9 mouse cellular contexts compared by ENCODE assay signal in the genomic region with DNA sequence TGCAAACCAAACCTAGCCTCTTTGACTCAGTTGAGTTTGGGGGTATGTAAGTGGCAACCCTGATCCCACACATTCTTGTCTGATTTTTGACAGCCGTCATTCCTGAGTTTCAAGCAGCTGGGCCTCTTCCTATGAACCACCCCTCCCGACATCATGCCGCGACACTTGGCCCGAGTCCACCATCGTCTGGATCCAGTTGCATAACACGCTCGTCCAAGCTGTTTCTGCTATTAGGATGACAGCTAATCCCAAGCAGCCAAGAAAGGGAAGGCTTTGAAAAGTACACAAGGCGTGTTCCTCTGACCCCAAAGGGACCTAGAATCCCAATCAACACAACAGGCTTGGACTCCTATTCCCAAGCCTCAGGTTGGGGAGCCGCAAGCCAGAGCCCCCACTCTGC. TPM values are rescaled to one million over a fixed set of nuclear protein-coding genes. Genes with fewer than 3 reads are reported as not detected.
A peak's percentile ranks its signal among the peaks of the same experiment; 100 is the strongest.
DNase-seq lines count a peak whose midpoint lies in the region; ATAC-seq lines count a peak whose summit lies in the region.
"Had no signal": no experiment of that assay in that cellular context is flagged by ENCODE, and none has a peak within 500 bp of the region (broad histone marks: within the 10 kb centered on the region; RNA-seq: fewer than 3 reads in every experiment).

No protein-coding gene starts in this region.

- intact Hi-C loops in left cerebral cortex, postnatal 4 days (cut with DNase I), result no loop called here
- intact Hi-C loops in left cerebral cortex, postnatal 25 days (cut with DNase I), result no loop called here

- peak; percentile 81 for DNase-seq in left cerebral cortex, postnatal 4 days
- DNase-seq in left cerebral cortex, postnatal 25 days (ENCODE audit: low spot score in 2 of 2), result no peak
- DNase-seq: liver, embryonic 13.5 days had no signal

- no peaks in the 10 kb centered on the region for H3K36me3 ChIP-seq in embryonic facial prominence, embryonic 15.5 days
- peaks cover 40% of the 10 kb centered on the region for H3K36me3 ChIP-seq in heart, embryonic 15.5 days
- peaks cover 35% of the 10 kb centered on the region for H3K36me3 ChIP-seq in lung, embryonic 15.5 days
- no peaks in the 10 kb centered on the region for H3K36me3 ChIP-seq in forebrain, embryonic 15.5 days
- H3K36me3 ChIP-seq: liver, embryonic 13.5 days had no signal

- H3K4me1 ChIP-seq in embryonic facial prominence, embryonic 15.5 days, result peaks cover 58% of the 10 kb centered on the region
- peaks cover 77% of the 10 kb centered on the region for H3K4me1 ChIP-seq in heart, embryonic 15.5 days (replicated peaks)
- H3K4me1 ChIP-seq in lung, embryonic 15.5 days, result peaks cover 90% of the 10 kb centered on the region
- H3K4me1 ChIP-seq in forebrain, embryonic 15.5 days, result peaks cover 6% of the 10 kb centered on the region; the same call in 1 of the 2 replicates

- peak overlapping the region; percentile 79 for H3K27ac ChIP-seq in embryonic facial prominence, embryonic 15.5 days (replicated peaks)
- H3K27ac ChIP-seq in heart, embryonic 15.5 days, result peak overlapping the region; percentile 89
- H3K27ac ChIP-seq in lung, embryonic 15.5 days, result peak overlapping the region; percentile 89
- H3K27ac ChIP-seq in forebrain, embryonic 15.5 days (replicated peaks), result no peak overlapping the region
- H3K27ac ChIP-seq: liver, embryonic 13.5 days had no signal

- no peaks in the 10 kb centered on the region for H3K27me3 ChIP-seq in embryonic facial prominence, embryonic 15.5 days
- no peaks in the 10 kb centered on the region for H3K27me3 ChIP-seq in heart, embryonic 15.5 days
- no peaks in the 10 kb centered on the region for H3K27me3 ChIP-seq in lung, embryonic 15.5 days
- no peaks in the 10 kb centered on the region for H3K27me3 ChIP-seq in forebrain, embryonic 15.5 days
- H3K27me3 ChIP-seq: liver, embryonic 13.5 days had no signal

- 27% methylated on average over 10 of the region's 10 CpGs for WGBS in embryonic facial prominence, embryonic 15.5 days
- 23% methylated on average over 10 of the region's 10 CpGs for WGBS in heart, embryonic 15.5 days
- 30% methylated on average over 10 of the region's 10 CpGs for WGBS in lung, embryonic 15.5 days
- WGBS in forebrain, embryonic 15.5 days, result 72% methylated on average over 10 of the region's 10 CpGs

- no peaks in the 10 kb centered on the region for H3K9me3 ChIP-seq in embryonic facial prominence, embryonic 15.5 days (replicated peaks)
- H3K9me3 ChIP-seq in heart, embryonic 15.5 days (replicated peaks), result no peaks in the 10 kb centered on the region
- no peaks in the 10 kb centered on the region for H3K9me3 ChIP-seq in lung, embryonic 15.5 days
- no peaks in the 10 kb centered on the region for H3K9me3 ChIP-seq in forebrain, embryonic 15.5 days
- H3K9me3 ChIP-seq: liver, embryonic 13.5 days had no signal

- no peak for ATAC-seq in embryonic facial prominence, embryonic 15.5 days (ENCODE audit: insufficient number of reproducible peaks, low FRiP score, low TSS enrichment, low read depth)
- ATAC-seq in heart, embryonic 15.5 days (replicated peaks; ENCODE audit: insufficient number of reproducible peaks, insufficient read depth, low FRiP score, low read depth), result peak; percentile 45
- ATAC-seq in lung, embryonic 15.5 days (ENCODE audit: borderline replicate concordance, extremely low read depth, low FRiP score, low TSS enrichment), result peak; percentile 77
- no peak for ATAC-seq in forebrain, embryonic 15.5 days (replicated peaks)
- no peak for ATAC-seq in CD4-positive, CD25-positive, alpha-beta regulatory T cell, adult 4 months
- no peak for ATAC-seq in megakaryocyte, adult 5-6 weeks (ENCODE audit: poor library complexity, severe bottlenecking)

- H3K4me3 ChIP-seq in embryonic facial prominence, embryonic 15.5 days (replicated peaks), result no peak overlapping the region
- no peak overlapping the region for H3K4me3 ChIP-seq in heart, embryonic 15.5 days
- H3K4me3 ChIP-seq in lung, embryonic 15.5 days, result no peak overlapping the region
- H3K4me3 ChIP-seq in forebrain, embryonic 15.5 days, result no peak overlapping the region
- H3K4me3 ChIP-seq: liver, embryonic 13.5 days had no signal

- no peak overlapping the region for H3K4me2 ChIP-seq in embryonic facial prominence, embryonic 15.5 days (replicated peaks)
- H3K4me2 ChIP-seq in heart, embryonic 15.5 days, result peak overlapping the region; percentile 47
- H3K4me2 ChIP-seq in lung, embryonic 15.5 days, result peak overlapping the region; percentile 21; the same call in 1 of the 2 replicates
- no peak overlapping the region for H3K4me2 ChIP-seq in forebrain, embryonic 15.5 days (replicated peaks)
- H3K4me2 ChIP-seq: liver, embryonic 13.5 days had no signal

- no peak overlapping the region for H3K9ac ChIP-seq in embryonic facial prominence, embryonic 15.5 days
- no peak overlapping the region for H3K9ac ChIP-seq in heart, embryonic 15.5 days
- H3K9ac ChIP-seq in lung, embryonic 15.5 days, result no peak overlapping the region
- H3K9ac ChIP-seq in forebrain, embryonic 15.5 days (replicated peaks), result no peak overlapping the region
- H3K9ac ChIP-seq: liver, embryonic 13.5 days had no signal

RNA-seq across cellular contexts. Expression of gene Smtnl2, which starts 14.4 kb away (rescaled TPM):
- 1 to 10 TPM; 9.6 to 9.9 TPM for total RNA-seq in left cerebral cortex, postnatal 4 days (2021)
- total RNA-seq in left cerebral cortex, postnatal 25 days (2021), result 1 to 10 TPM in 1 of 2 experiments, under 1 TPM in 1; 0.96 to 1.4 TPM
- 58.8 and 64.3 TPM in 2 replicates for polyA plus RNA-seq in embryonic facial prominence, embryonic 15.5 days (2015; fragmentation: Nextera tagmentation; extraction: Ambion mirVana)
- polyA plus RNA-seq in heart, embryonic 15.5 days (2015; fragmentation: Nextera tagmentation; extraction: Ambion mirVana), result 114 and 133 TPM in 2 replicates
- polyA plus RNA-seq in lung, embryonic 15.5 days (2015; fragmentation: Nextera tagmentation; extraction: Ambion mirVana), result 156 and 158 TPM in 2 replicates
- 5.3 and 5.4 TPM in 2 replicates for polyA plus RNA-seq in forebrain, embryonic 15.5 days (2015; fragmentation: Nextera tagmentation; extraction: Ambion mirVana)
- under 1 TPM in 1 of 2 experiments, not detected in 1; 0.23 TPM for polyA plus RNA-seq in CD4-positive, CD25-positive, alpha-beta regulatory T cell, adult 4 months (2017; shearing (Covaris generic))
- not detected in 2 replicates for total RNA-seq in megakaryocyte, adult 5-6 weeks (2015)
- total RNA-seq in megakaryocyte, adult 5-6 weeks (2017), result not detected in 2 replicates

RNA-seq across cellular contexts. Expression of gene Tekt1, which starts 34.8 kb away (rescaled TPM):
- 1 to 10 TPM; 1.6 to 2.1 TPM for total RNA-seq in left cerebral cortex, postnatal 4 days (2021)
- 1 to 10 TPM; 2.1 to 2.6 TPM for total RNA-seq in left cerebral cortex, postnatal 25 days (2021)
- polyA plus RNA-seq in embryonic facial prominence, embryonic 15.5 days (2015; fragmentation: Nextera tagmentation; extraction: Ambion mirVana), result 20.6 and 40.5 TPM in 2 replicates
- polyA plus RNA-seq in heart, embryonic 15.5 days (2015; fragmentation: Nextera tagmentation; extraction: Ambion mirVana), result 0.72 and 1.1 TPM in 2 replicates
- polyA plus RNA-seq in lung, embryonic 15.5 days (2015; fragmentation: Nextera tagmentation; extraction: Ambion mirVana), result 11.4 and 11.8 TPM in 2 replicates
- polyA plus RNA-seq in forebrain, embryonic 15.5 days (2015; fragmentation: Nextera tagmentation; extraction: Ambion mirVana), result 6.2 and 10.9 TPM in 2 replicates
- polyA plus RNA-seq in CD4-positive, CD25-positive, alpha-beta regulatory T cell, adult 4 months (2017; shearing (Covaris generic)), result not detected
- not detected in 2 replicates for total RNA-seq in megakaryocyte, adult 5-6 weeks (2015)
- total RNA-seq in megakaryocyte, adult 5-6 weeks (2017), result not detected in 2 replicates
- polyA plus RNA-seq: liver, embryonic 13.5 days had no signal

RNA-seq across cellular contexts. Expression of gene Ggt6, which starts 38.3 kb away (rescaled TPM):
- not detected for total RNA-seq in left cerebral cortex, postnatal 4 days (2021)
- not detected for total RNA-seq in left cerebral cortex, postnatal 25 days (2021)
- polyA plus RNA-seq in embryonic facial prominence, embryonic 15.5 days (2015; fragmentation: Nextera tagmentation; extraction: Ambion mirVana), result 6.3 and 7.0 TPM in 2 replicates
- 0.15 TPM in 1 of 2 replicates, not detected in the other for polyA plus RNA-seq in heart, embryonic 15.5 days (2015; fragmentation: Nextera tagmentation; extraction: Ambion mirVana)
- polyA plus RNA-seq in lung, embryonic 15.5 days (2015; fragmentation: Nextera tagmentation; extraction: Ambion mirVana), result 0.14 and 0.26 TPM in 2 replicates
- not detected in 2 replicates for polyA plus RNA-seq in forebrain, embryonic 15.5 days (2015; fragmentation: Nextera tagmentation; extraction: Ambion mirVana)
- polyA plus RNA-seq in CD4-positive, CD25-positive, alpha-beta regulatory T cell, adult 4 months (2017; shearing (Covaris generic)), result not detected
- not detected in 2 replicates for total RNA-seq in megakaryocyte, adult 5-6 weeks (2015)
- total RNA-seq in megakaryocyte, adult 5-6 weeks (2017), result not detected in 2 replicates
- polyA plus RNA-seq: liver, embryonic 13.5 days had no signal

RNA-seq across cellular contexts. Expression of gene Mybbp1a, which starts 44.1 kb away (rescaled TPM):
- 10 to 100 TPM; 68.3 to 77.3 TPM for total RNA-seq in left cerebral cortex, postnatal 4 days (2021)
- total RNA-seq in left cerebral cortex, postnatal 25 days (2021), result 10 to 100 TPM; 49.4 to 54.6 TPM
- 123 and 138 TPM in 2 replicates for polyA plus RNA-seq in embryonic facial prominence, embryonic 15.5 days (2015; fragmentation: Nextera tagmentation; extraction: Ambion mirVana)
- polyA plus RNA-seq in heart, embryonic 15.5 days (2015; fragmentation: Nextera tagmentation; extraction: Ambion mirVana), result 57.8 and 83.8 TPM in 2 replicates
- 137 and 140 TPM in 2 replicates for polyA plus RNA-seq in lung, embryonic 15.5 days (2015; fragmentation: Nextera tagmentation; extraction: Ambion mirVana)
- 90.0 and 97.2 TPM in 2 replicates for polyA plus RNA-seq in forebrain, embryonic 15.5 days (2015; fragmentation: Nextera tagmentation; extraction: Ambion mirVana)
- 100 to 1,000 TPM in 1 of 2 experiments, 10 to 100 TPM in 1; 73.7 to 102 TPM for polyA plus RNA-seq in CD4-positive, CD25-positive, alpha-beta regulatory T cell, adult 4 months (2017; shearing (Covaris generic))
- 62.4 and 71.7 TPM in 2 replicates for total RNA-seq in megakaryocyte, adult 5-6 weeks (2015)
- total RNA-seq in megakaryocyte, adult 5-6 weeks (2017), result 35.4 and 36.0 TPM in 2 replicates

Comparison
In these comparisons a context has a peak if more than half of its experiments do, and no peak if none do; other contexts are left out.
1. ATAC-seq: peak in heart, embryonic 15.5 days (single experiment) and lung, embryonic 15.5 days (single experiment); none in embryonic facial prominence, embryonic 15.5 days (single experiment), forebrain, embryonic 15.5 days (single experiment), CD4-positive, CD25-positive, alpha-beta regulatory T cell, adult 4 months (single experiment) and megakaryocyte, adult 5-6 weeks (single experiment).
2. H3K4me2 ChIP-seq: peak in heart, embryonic 15.5 days (single experiment) and lung, embryonic 15.5 days (single experiment); none in embryonic facial prominence, embryonic 15.5 days (single experiment) and forebrain, embryonic 15.5 days (single experiment).